Mouse (Mus musculus) MEL (cell line): Measurements from ENCODE around the gene Try4.
"Not testable (repeated sequence)": the region's sequence is repeated elsewhere in the genome, so short reads cannot be mapped to it uniquely, and the experiment has no call there.

ENCODE experiments used
- CTCF ChIP-seq, 3 experiments: IDR thresholded peaks in 2 of 3; conservative IDR thresholded peaks in 1 of 3; 2 replicates each; pipeline ENCODE4 v1.5.1; 2011 to 2012; ENCODE audit warnings: low read length in 3 of 3, low read depth in 2 of 3, mild to moderate bottlenecking in 2 of 3, improper control_type of control experiment in 1 of 3, inconsistent platforms in 1 of 3, mixed read lengths in 1 of 3, moderate library complexity in 1 of 3; ENCODE audit not compliant: control insufficient read depth in 1 of 3, insufficient read depth in 1 of 3, poor library complexity in 1 of 3, severe bottlenecking in 1 of 3
- MAX ChIP-seq: IDR thresholded peaks from 2 replicates; pipeline ENCODE4 v1.6.1; 2011; ENCODE audit warnings: low read length, improper control_type of control experiment
- RCOR1 ChIP-seq: IDR thresholded peaks from 2 replicates; pipeline ENCODE4 v1.6.1; 2012; ENCODE audit warnings: low read depth, mild to moderate bottlenecking, inconsistent platforms, low read length, improper control_type of control experiment

GRCm38 (mm10) chr6:41253314-41253713 is 48.8 kb upstream of the Try4 start:
- not testable (repeated sequence) for TF ChIP-seq RCOR1; MAX; CTCF (IDR thresholded peaks at IDR 0.05 in 2 of 3, conservative IDR thresholded peaks at IDR 0.05 in 1 of 3; ENCODE audit: control insufficient read depth in 1 of 3, insufficient read depth in 1 of 3, low read depth in 2 of 3, low read length in 3 of 3, poor library complexity in 1 of 3, severe bottlenecking in 1 of 3)
